Mouse (Mus musculus): ENCODE measurements around the gene Alkbh3.

The Alkbh3 gene

DNA sequence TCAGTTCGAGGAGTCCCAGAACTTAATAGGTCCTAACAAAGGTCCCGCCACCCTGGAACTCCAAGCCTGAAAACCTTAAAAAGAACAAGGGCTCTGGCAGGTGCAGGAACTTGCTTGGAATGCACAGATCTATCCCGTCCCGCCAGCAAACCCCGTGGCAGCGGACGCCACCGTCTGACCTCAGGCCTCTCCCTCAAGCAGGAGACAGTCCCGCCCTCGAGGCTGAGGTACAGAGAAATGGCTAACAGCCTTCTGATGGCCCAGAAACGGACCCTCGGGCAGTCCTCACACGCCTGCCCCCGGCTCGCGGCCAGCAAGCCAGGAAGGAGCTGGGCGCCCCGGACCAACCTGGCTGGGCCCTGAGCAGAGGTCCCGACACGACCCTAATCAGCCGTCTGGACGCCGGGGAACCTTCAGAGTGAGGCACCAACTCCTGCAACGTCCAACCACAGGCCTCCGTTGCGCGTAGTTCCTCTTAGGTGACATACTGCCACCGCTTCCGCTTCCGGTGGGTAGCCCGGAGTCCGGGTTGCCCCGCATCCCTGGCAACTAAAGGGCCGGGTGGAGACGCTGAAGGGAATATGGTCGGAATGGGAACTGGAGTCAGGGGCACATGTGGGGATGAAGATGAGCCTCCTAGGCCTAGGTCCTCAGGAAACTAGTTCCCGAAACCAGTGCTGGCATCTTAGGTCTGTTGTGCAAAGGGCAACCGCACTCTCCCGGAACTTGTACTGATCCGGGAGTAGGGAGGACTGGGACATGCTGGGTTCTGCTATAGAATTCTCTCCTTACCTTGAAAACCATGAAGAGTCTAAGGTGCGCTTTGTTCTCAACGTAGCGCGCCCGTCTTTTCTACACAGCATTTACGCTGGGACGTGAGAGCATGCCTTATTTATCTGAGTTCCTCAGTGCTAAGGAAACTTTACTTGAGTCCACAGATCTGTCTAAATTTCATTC is at the start of gene Alkbh3:
Gene Alkbh3, minus strand, starts transcription at position 473 of the 957 bp plus-strand sequence.
- ATAC-seq (ENCODE audit: insufficient number of reproducible peaks, low FRiP score, low TSS enrichment), result peak; percentile 99

DNA sequence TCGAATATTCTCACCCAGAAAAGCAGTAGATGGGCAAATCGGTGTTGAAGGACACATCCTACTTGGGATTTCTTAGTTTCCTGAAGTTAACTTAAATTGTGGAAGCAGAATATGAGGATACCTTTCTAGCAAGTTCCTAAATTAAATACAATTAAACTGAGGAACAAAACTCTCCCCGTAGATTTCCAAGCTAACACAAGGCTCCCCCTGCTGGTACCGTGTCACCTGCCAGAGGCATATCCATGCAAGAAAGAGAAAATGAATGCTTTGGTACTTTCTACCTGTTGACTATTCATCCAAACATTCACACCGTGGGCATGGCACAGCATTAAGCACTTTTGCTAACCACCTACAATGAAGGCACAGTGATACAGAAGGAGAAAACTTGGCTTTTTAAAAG is 48.9 kb upstream of the Alkbh3 start:
- ATAC-seq (ENCODE audit: insufficient number of reproducible peaks, low FRiP score, low TSS enrichment), result no peak

DNA sequence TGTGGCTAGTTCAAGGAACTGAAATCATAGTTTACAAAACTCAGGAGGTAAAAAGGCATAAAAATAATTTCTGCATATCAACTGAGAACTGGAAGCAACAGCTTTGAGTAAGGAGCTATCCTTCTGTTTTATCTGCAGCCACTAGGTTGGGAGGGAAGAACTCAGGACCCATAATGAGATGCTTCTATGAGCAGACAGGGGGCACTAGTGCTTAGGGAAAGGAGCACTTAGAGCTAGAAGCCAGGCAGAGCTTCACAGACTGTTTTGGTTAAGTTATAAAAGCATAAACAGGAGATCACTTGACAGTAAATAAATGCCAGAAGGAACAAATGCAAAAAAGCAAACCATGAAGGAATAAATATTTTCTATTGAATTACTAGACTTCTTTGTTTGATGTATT is 44.2 kb upstream of the Alkbh3 start:
- ATAC-seq (ENCODE audit: insufficient number of reproducible peaks, low FRiP score, low TSS enrichment), result peak; percentile 70; the same call in 1 of the 2 replicates

DNA sequence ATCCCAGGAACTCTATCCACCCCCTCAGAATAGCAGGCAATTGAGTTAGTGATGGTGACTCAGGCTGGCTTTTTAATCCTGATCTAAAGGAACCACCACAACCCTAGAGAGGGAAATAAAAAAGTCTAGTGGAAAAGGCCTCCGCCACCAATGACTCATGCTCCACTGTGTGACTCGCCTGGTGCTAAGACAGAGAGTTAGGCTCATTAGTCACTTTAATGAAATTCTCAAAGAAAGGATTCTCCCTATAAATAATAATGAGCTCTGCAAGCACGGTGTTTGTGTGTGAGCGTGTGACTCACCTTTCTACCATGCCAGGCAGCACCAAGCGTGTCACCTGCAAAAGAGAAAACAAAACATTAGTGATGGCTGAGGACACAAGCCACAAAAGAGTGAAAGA is 41.3 kb upstream of the Alkbh3 start:
- ATAC-seq (ENCODE audit: insufficient number of reproducible peaks, low FRiP score, low TSS enrichment), result no peak

DNA sequence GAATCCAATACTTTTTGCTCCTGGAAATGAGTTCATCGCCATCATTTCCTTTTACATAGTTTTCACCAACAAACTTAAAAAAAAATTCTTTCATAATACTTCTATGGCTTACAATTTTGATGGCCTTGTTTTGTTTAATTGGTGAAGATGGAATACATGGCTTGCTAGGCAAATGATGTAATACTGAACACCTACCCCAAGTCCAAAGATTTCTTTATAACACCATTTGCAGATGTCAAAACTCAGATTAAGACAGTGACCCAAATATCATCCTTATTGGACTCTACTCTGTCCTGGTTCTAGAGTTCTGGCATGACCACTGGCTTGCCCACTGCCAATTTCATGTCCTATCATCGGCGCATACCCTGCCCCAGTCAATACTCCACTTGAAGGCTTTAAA is 40.3 kb upstream of the Alkbh3 start:
- no peak for ATAC-seq (ENCODE audit: insufficient number of reproducible peaks, low FRiP score, low TSS enrichment)

- ATAC-seq (ENCODE audit: insufficient number of reproducible peaks, low FRiP score, low TSS enrichment), result no peak
Measured at GRCm38 (mm10) chr2:94049471-94050176, 39.0 kb upstream of the Alkbh3 start.

GRCm38 (mm10) chr2:94048733-94049470 is 38.3 kb upstream of the Alkbh3 start:
- no peak for ATAC-seq (ENCODE audit: insufficient number of reproducible peaks, low FRiP score, low TSS enrichment)

DNA sequence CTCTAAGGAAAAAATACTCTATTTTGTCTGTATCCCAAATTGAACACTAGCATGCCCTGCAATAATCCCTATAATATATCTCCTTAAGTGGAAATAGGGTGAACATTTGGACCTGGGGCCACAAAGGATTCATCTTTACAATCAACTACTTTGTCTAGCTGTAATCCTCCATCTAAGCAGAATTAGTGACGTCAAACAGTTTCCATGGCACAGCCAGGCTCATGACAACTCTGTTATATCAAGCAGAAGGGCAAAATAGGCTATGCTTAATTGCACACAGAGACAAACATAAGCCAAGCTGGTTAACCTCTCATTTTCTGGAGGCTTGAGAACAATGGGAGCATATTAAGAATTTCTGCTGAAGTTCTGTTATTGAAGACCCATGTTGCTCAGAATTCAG is 37.7 kb upstream of the Alkbh3 start:
- ATAC-seq (ENCODE audit: insufficient number of reproducible peaks, low FRiP score, low TSS enrichment), result no peak

GRCm38 (mm10) chr2:94045411-94046090 is 34.9 kb upstream of the Alkbh3 start:
- ATAC-seq (ENCODE audit: insufficient number of reproducible peaks, low FRiP score, low TSS enrichment), result peak; percentile 72

- ATAC-seq (ENCODE audit: insufficient number of reproducible peaks, low FRiP score, low TSS enrichment), result no peak
Measured at GRCm38 (mm10) chr2:94044174-94044573, 33.6 kb upstream of the Alkbh3 start.

GRCm38 (mm10) chr2:94043662-94044061 is 33.1 kb upstream of the Alkbh3 start:
- no peak for ATAC-seq (ENCODE audit: insufficient number of reproducible peaks, low FRiP score, low TSS enrichment)

- no peak for ATAC-seq (ENCODE audit: insufficient number of reproducible peaks, low FRiP score, low TSS enrichment)
Measured at GRCm38 (mm10) chr2:94042461-94042860, 31.9 kb upstream of the Alkbh3 start.

GRCm38 (mm10) chr2:94040391-94041125 is 30.0 kb upstream of the Alkbh3 start:
- no peak for ATAC-seq (ENCODE audit: insufficient number of reproducible peaks, low FRiP score, low TSS enrichment)

GRCm38 (mm10) chr2:94035428-94036331 is 25.1 kb upstream of the Alkbh3 start:
- peak; percentile 79 for ATAC-seq (ENCODE audit: insufficient number of reproducible peaks, low FRiP score, low TSS enrichment)

DNA sequence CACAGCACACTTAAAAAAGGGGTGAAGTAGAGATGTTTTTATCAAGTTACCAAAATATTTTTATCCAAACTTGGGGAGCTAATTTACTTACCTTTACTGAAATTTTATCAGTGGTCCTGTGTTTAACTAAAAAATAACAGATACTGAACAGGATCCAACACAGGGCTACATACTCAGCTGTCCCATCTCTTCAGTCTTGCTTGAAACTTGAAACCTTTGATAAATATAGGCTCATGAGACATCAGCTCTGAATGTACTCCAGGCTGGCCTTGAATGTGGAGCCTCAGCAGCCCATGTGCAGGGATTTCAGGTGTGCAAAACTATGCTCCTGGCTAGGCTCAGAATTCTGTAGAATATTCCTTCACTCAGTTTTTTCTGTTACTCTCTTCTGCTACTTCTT is 20.0 kb upstream of the Alkbh3 start:
- ATAC-seq (ENCODE audit: insufficient number of reproducible peaks, low FRiP score, low TSS enrichment), result no peak

- no peak for ATAC-seq (ENCODE audit: insufficient number of reproducible peaks, low FRiP score, low TSS enrichment)
Measured at GRCm38 (mm10) chr2:94024637-94025036, 14.0 kb upstream of the Alkbh3 start.

DNA sequence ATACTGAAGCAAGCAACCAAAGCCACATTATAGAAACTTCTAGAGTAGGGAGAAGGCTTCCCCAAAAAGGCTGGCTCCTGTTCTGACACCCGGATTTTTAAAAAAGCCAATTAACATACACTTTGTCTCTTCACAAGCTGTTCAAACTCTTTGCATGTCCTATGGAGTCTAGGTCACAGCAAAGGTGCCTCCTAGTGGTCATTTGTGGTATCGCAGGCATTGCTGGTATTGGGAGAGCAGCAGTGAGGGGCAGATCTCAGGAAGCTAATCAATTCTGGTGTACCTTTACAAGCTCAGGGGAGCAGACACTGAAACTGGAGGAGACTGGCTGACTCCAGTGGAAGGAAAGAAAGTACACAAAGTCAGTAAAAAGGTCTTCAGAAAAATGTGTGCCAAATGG is 8.3 kb downstream of the Alkbh3 start:
- ATAC-seq (ENCODE audit: insufficient number of reproducible peaks, low FRiP score, low TSS enrichment), result peak; percentile 58; the same call in 1 of the 2 replicates

DNA sequence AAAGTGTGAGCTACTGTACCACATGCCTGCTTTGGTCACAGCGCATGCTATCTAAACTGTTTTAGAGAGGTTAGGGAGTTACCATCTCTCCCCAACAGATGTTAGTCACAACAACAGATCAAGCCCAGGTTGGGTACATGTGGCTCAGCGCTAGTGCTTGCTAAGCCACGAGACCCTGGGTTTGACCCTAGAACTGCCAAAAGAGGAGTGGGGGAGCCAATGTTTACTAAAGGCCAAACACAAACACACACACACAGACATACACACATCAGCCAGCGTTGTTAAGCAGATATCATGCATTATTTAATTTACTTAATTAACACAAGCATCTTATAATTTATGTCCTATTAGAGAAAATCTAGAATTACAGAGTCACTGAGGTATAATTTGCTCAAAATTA is 8.7 kb downstream of the Alkbh3 start:
- ATAC-seq (ENCODE audit: insufficient number of reproducible peaks, low FRiP score, low TSS enrichment), result no peak

DNA sequence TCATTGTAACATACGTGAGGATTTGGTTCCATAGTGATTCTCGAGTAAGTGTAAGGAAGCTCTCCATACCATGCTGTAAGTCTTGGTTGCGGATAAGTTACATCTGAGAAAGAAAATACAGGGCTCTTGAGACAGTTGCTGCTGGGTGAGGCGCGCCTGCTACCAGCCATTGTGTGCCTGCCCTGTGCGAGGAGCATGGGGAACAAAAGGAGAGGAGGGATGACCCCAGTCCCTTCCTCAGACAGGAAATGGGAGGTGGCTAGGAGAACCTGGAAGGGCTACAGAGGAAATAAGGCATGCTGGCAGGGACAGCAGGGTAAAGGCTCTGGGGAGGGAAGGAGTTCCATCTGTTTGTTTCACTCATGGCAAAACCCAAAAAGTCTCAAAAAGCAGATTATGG is 9.2 kb downstream of the Alkbh3 start:
- ATAC-seq (ENCODE audit: insufficient number of reproducible peaks, low FRiP score, low TSS enrichment), result no peak
